Mouse (Mus musculus) C2C12 (cell line): ENCODE measurements at regions not wholly inside any gene's neighbourhood (a gene's known extent, or its start where the extent isn't known, plus 50 kb on each side); places are given as distances from the start of the nearest gene placed in this dataset.

Experiments
- H3K27me3 ChIP-seq: one replicate; pipeline ENCODE4 v1.6.1; 2011; ENCODE audit not compliant: control insufficient read depth, insufficient read depth, insufficient read length
- H3K36me3 ChIP-seq: one replicate; pipeline ENCODE4 v1.6.1; 2011; ENCODE audit not compliant: control insufficient read depth, insufficient read depth
- H3K4me3 ChIP-seq: one replicate; pipeline ENCODE4 v1.5.1; 2011; ENCODE audit warnings: mild to moderate bottlenecking, control low read depth; ENCODE audit not compliant: poor library complexity, insufficient read depth, severe bottlenecking
- H3K79me2 ChIP-seq: one replicate; pipeline ENCODE4 v1.6.1; 2011; ENCODE audit not compliant: control insufficient read depth, insufficient read depth
- H3K79me3 ChIP-seq: one replicate; pipeline ENCODE4 v1.6.1; 2011; ENCODE audit warnings: low read depth, control low read depth
- H3ac ChIP-seq: one replicate; pipeline ENCODE3; 2011; ENCODE audit warnings: low read depth; ENCODE audit not compliant: control insufficient read depth, insufficient read length
- CEBPB ChIP-seq: IDR thresholded peaks from one replicate; pipeline ENCODE4 v1.6.1; 2011; ENCODE audit warnings: low read depth, mild to moderate bottlenecking, control low read depth, moderate library complexity
- CTCF ChIP-seq: IDR thresholded peaks from one replicate; pipeline ENCODE4 v1.5.1; 2011; ENCODE audit not compliant: control insufficient read depth, insufficient read depth, insufficient read length
- FOSL1 ChIP-seq: IDR thresholded peaks from one replicate; pipeline ENCODE4 v1.8.0; 2011; ENCODE audit warnings: mild to moderate bottlenecking, low read length; ENCODE audit not compliant: poor library complexity, insufficient read depth, severe bottlenecking
- MAX ChIP-seq: IDR thresholded peaks from one replicate; pipeline ENCODE4 v1.6.1; 2011; ENCODE audit warnings: mild to moderate bottlenecking, control low read depth
- MYOD1 ChIP-seq: IDR thresholded peaks from one replicate; pipeline ENCODE4 v1.6.1; 2011; ENCODE audit warnings: low read depth; ENCODE audit not compliant: control insufficient read depth, insufficient read length
- MYOG ChIP-seq: IDR thresholded peaks from one replicate; pipeline ENCODE4 v1.6.1; 2011; ENCODE audit not compliant: control insufficient read depth, insufficient read length; ENCODE audit errors: extremely low read depth
- USF1 ChIP-seq: IDR thresholded peaks from one replicate; pipeline ENCODE4 v1.6.1; 2011; ENCODE audit warnings: low read depth, mild to moderate bottlenecking, control low read depth, moderate library complexity

- H3K79me3 ChIP-seq = no peaks in the 10 kb centered on the region
- H3K27me3 ChIP-seq = peaks cover 24% of the 10 kb centered on the region
- H3ac ChIP-seq = no peak overlapping the region
- TF ChIP-seq CEBPB = no peak
- TF ChIP-seq USF1 = no peak
- no peak for TF ChIP-seq MYOD1
- no peak for TF ChIP-seq MAX
- no peak for TF ChIP-seq FOSL1
- no peak for TF ChIP-seq CTCF
- no peak for TF ChIP-seq MYOG
- H3K36me3 ChIP-seq = no peaks in the 10 kb centered on the region
- H3K79me2 ChIP-seq = no peaks in the 10 kb centered on the region
- H3K4me3 ChIP-seq = no peak overlapping the region
These were observed 53.1 kb upstream of the Lbx1 start for GRCm38 (mm10) chr19:45288722-45289121.

DNA sequence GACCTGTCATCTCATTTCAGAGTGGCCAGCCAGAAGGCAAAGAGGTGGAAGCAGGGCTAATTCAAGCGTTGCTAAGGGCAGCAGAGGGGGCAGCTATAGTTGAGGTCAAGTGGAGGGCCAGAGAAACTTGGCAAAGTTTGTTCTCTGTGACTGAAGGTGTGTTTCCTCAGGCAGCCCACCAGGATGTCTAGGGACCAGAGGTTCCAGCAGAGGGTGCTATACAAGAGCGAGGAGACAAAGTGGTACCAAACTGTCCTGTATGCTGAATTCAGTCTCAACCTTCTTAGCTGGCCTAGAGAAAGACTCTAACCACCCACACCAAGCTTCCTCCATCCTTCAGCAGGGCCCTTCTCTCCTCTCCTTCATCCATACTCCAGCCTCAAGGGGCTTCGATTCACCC is 62.2 kb upstream of the Lbx1 start:
- H3K4me3 ChIP-seq = no peak overlapping the region
- H3K36me3 ChIP-seq = no peaks in the 10 kb centered on the region
- no peak overlapping the region for H3ac ChIP-seq
- no peak for TF ChIP-seq FOSL1
- TF ChIP-seq MYOG = no peak
- no peak for TF ChIP-seq CEBPB
- no peak for TF ChIP-seq CTCF
- no peak for TF ChIP-seq USF1
- TF ChIP-seq MAX = no peak
- no peak for TF ChIP-seq MYOD1
- no peaks in the 10 kb centered on the region for H3K79me3 ChIP-seq
- no peaks in the 10 kb centered on the region for H3K79me2 ChIP-seq
- H3K27me3 ChIP-seq = peaks cover 79% of the 10 kb centered on the region

GRCm38 (mm10) chr19:45299341-45299740 is 63.7 kb upstream of the Lbx1 start:
- Histone ChIP-seq H3K79me2 (no peaks in the 10 kb centered on the region), H3K36me3 (no peaks in the 10 kb centered on the region), H3K79me3 (no peaks in the 10 kb centered on the region), H3ac (no peak overlapping the region), H3K4me3 (no peak overlapping the region), H3K27me3 (peaks cover 70% of the 10 kb centered on the region)
- TF ChIP-seq MYOG = no peak
- TF ChIP-seq FOSL1 = no peak

GRCm38 (mm10) chr19:45299768-45300167 is 63.8 kb upstream of the Btrc start:
- H3K4me3 ChIP-seq = no peak overlapping the region
- H3K36me3 ChIP-seq = no peaks in the 10 kb centered on the region
- H3K27me3 ChIP-seq = peaks cover 71% of the 10 kb centered on the region
- TF ChIP-seq FOSL1 (no peak), CEBPB (no peak), CTCF (no peak), MAX (no peak), USF1 (no peak), MYOG (no peak), MYOD1 (no peak)
- no peak overlapping the region for H3ac ChIP-seq
- H3K79me3 ChIP-seq = no peaks in the 10 kb centered on the region
- no peaks in the 10 kb centered on the region for H3K79me2 ChIP-seq

DNA sequence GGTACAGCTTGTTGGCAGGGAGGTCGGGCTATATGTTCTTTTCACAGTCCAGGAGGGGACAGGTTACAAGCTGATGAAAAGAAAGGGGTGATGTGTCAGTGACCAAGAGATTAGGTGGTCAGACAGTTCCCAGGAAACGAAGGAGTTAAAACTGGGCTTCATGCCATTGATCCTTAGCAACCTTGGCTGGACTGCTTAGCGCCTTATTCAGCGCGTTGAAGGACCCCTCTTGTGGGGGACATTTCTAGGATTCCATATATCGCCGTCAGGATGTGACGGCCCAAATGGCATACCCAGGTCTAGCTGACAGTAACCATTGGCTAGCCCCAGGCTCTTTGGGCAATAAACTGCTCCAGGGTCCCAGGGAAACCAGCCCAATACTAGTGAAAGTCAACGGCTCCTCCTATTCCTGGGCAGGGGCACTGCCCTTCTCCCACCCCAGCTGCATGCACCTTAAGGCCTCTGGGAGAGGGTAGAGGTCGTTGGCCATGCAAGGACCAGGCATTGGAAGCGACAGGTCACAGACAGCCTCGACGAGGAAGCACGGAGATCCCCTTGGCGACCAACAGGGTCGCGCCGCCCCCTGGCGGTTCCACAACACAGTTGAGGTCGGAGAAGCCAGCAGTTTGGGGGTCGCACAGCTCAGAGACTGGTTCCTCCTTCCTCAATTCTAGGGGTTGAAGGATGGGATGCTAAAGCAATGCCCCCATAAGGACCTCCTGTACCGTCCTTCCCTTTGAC is 62.7 kb upstream of the Btrc start:
- TF ChIP-seq CTCF = peak; percentile 30
- TF ChIP-seq FOSL1 = no peak
- TF ChIP-seq CEBPB = no peak
- no peak for TF ChIP-seq MAX
- TF ChIP-seq MYOD1 = no peak
- no peak for TF ChIP-seq MYOG
- TF ChIP-seq USF1 = no peak
- Histone ChIP-seq H3K79me3 (no peaks in the 10 kb centered on the region), H3K27me3 (peaks cover 63% of the 10 kb centered on the region), H3ac (no peak overlapping the region), H3K4me3 (no peak overlapping the region), H3K36me3 (no peaks in the 10 kb centered on the region), H3K79me2 (no peaks in the 10 kb centered on the region)

DNA sequence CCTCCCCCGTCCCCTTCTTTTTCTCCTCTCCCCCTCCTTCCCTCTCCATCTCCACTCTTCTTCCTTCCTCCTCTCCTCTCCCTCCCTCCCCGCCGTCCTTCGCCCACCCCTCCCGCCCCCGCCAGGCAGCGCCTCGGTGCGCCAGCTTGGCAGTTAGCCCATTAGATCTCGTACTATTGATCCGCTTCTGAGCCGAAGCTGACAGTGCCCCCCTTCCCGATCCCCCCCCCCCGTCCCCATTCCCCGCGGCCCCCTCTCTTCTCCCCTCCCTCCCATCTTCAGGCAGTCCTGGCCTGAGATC is 62.2 kb upstream of the Btrc start:
- TF ChIP-seq MYOG (no peak), MYOD1 (no peak), FOSL1 (no peak), CEBPB (no peak)
- H3ac ChIP-seq = no peak overlapping the region
- no peaks in the 10 kb centered on the region for H3K79me3 ChIP-seq
- H3K27me3 ChIP-seq = peaks cover 59% of the 10 kb centered on the region
- no peaks in the 10 kb centered on the region for H3K36me3 ChIP-seq
- H3K4me3 ChIP-seq = no peak overlapping the region
- no peaks in the 10 kb centered on the region for H3K79me2 ChIP-seq
